Mouse (Mus musculus): Measurements from ENCODE around the gene Tuba1b.
"Not testable (repeated sequence)": the region's sequence is repeated elsewhere in the genome, so short reads cannot be mapped to it uniquely, and the experiment has no call there.

Tuba1b gene

GRCm38 (mm10) chr15:98955324-98955723 lies 21.0 kb upstream of the Tuba1b start:
- in situ Hi-C loops (cut with MboI; ENCODE audit: low pct_unique_long_range_greater_than_20kb in 1 of 2, low sequenced_read_pairs in 2 of 2, unreplicated experiment in 1 of 2): no loop called here

GRCm38 (mm10) chr15:98954425-98955253 lies 20.3 kb upstream of the Tuba1b start:
- in situ Hi-C loops (cut with MboI; ENCODE audit: low pct_unique_long_range_greater_than_20kb in 1 of 2, low sequenced_read_pairs in 2 of 2, unreplicated experiment in 1 of 2): no loop called here

- in situ Hi-C loops (cut with MboI; ENCODE audit: low pct_unique_long_range_greater_than_20kb in 1 of 2, low sequenced_read_pairs in 2 of 2, unreplicated experiment in 1 of 2): no loop called here
Measured at GRCm38 (mm10) chr15:98953401-98954356, 19.3 kb upstream of the Tuba1b start, which contains the start of the genes Gm49450 and Tuba1a. Gene Gm49450, minus strand, starts transcription at chr15:98953551. Gene Tuba1a, minus strand, starts transcription at chr15:98953703.

DNA sequence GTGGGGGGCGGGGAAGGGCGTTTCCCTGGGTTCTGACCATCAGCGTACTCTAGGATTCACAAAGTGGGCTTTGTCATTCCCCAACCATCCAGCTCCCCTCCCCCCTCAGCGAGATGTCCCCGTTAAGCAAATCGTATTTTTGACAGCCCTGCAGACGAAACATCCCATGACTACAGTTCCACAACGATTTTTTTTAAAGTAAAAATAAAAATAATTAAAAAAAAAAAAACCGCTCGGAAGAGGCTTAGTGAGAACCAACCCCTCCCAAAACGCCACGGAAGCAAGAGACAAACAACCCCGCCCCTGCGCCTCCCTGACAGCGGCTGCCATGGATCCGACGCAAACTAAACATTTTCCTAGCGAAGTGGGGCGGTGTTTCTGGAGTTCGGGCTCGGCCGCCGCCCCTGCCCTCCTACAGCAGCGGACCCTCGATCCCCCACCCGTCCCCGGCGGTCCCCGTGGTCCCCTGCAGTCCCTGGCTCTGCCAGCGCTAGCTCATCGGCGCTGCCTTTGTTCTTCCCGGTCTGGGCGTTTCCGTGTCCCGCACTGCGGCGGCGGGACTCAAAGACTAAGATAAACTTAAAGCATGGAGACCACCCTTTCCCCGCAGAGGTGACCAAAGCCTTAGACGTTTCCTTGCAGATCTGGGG lies 18.5 kb upstream of the Tuba1b start:
- in situ Hi-C loops (cut with MboI; ENCODE audit: low pct_unique_long_range_greater_than_20kb in 1 of 2, low sequenced_read_pairs in 2 of 2, unreplicated experiment in 1 of 2): no loop called here

GRCm38 (mm10) chr15:98952063-98952455 lies 17.7 kb upstream of the Tuba1b start:
- in situ Hi-C loops (cut with MboI; ENCODE audit: low pct_unique_long_range_greater_than_20kb in 1 of 2, low sequenced_read_pairs in 2 of 2, unreplicated experiment in 1 of 2): no loop called here

DNA sequence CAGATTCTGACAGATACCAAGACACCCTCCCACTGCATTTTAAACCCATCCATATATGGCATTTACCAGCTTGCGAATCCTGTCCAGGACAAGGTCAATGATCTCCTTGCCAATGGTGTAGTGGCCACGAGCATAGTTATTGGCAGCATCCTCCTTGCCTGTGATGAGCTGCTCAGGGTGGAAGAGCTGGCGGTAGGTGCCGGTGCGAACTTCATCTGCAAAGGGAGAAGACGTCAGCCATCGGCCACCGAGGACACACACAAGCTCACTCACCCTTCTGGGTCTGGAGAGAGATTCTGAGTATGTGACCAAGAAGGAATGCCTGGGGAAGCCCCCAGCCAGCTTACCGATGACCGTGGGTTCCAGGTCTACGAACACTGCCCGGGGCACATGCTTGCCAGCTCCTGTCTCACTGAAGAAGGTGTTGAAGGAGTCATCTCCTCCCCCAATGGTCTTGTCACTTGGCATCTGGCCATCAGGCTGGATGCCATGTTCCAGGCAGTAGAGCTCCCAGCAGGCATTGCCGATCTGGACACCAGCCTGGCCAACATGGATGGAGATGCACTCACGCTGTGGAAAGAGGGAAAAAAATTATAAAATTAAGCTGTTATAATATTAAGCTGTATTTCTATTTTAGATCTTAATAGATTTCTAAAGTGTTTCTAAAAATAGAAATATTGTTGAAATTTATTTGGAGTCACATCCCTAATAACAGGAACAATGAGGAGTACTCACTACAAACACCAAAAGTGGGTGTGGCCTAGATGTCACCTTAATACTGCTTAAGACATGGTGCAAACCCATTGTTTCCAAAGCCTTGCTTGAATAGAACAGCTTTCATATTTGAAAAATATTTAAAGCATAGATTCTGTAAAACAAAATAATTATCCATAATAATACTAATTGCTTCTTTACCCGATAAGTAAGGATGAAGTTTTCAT lies 17.0 kb upstream of the Tuba1b start:
- in situ Hi-C loops (cut with MboI; ENCODE audit: low pct_unique_long_range_greater_than_20kb in 1 of 2, low sequenced_read_pairs in 2 of 2, unreplicated experiment in 1 of 2): not testable (repeated sequence)

DNA sequence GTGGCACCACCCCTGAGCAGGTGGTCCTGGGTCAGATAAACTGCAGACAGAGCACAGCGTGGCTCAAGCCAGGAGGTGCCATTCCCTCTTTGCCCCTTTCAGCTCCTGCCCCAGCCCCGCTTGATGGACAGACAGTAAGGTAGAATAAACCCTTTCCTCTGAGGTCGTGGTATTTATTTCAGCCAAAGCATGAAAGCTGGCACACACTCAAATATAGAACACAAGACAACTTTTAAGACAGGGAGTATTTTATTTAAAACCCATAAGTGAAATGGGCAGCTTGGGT lies 15.2 kb upstream of the Tuba1b start:
- in situ Hi-C loops (cut with MboI; ENCODE audit: low pct_unique_long_range_greater_than_20kb in 1 of 2, low sequenced_read_pairs in 2 of 2, unreplicated experiment in 1 of 2): loop anchor here in 1 of 2 experiments (10.0 kb wide), 1 partner anchor 45 kb away; no protein-coding TSS in a partner anchor

DNA sequence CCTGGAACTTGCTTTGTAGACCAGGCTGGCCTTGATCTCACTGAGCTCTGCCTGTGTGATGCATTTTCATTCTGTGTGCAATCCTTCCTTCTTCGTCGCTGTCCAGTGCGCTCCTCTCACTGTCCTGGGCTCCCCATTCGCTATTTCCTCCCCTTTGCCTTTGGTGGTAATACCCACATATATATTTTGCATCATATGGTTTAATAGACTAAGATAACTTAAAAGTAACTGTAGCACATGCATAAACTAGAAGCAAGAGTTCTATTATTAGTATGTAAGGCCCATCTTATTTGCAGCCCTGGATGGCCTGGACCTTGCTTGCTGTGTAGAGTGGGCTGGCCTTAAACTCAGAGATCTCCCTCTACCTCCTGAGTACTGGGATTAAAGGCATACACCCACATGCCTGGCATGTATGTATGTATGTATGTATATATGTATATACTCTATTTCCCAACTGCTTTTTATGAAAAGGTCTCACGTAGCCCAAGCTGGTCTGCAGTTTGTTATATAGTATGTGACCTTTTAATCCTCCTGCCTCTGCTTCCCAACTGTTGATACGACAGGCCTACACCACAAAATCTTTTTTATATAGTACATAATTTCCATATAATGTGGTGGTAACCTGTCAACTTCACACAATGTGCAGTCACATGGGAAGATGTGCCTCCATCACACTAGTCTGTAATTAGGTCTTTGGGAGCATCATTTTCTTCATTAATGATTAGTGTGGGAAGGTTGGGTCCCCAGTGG lies 14.7 kb upstream of the Tuba1b start:
- in situ Hi-C loops (cut with MboI; ENCODE audit: low pct_unique_long_range_greater_than_20kb in 1 of 2, low sequenced_read_pairs in 2 of 2, unreplicated experiment in 1 of 2): loop anchor here in 1 of 2 experiments (10.0 kb wide), 1 partner anchor 46 kb away; no protein-coding TSS in a partner anchor

DNA sequence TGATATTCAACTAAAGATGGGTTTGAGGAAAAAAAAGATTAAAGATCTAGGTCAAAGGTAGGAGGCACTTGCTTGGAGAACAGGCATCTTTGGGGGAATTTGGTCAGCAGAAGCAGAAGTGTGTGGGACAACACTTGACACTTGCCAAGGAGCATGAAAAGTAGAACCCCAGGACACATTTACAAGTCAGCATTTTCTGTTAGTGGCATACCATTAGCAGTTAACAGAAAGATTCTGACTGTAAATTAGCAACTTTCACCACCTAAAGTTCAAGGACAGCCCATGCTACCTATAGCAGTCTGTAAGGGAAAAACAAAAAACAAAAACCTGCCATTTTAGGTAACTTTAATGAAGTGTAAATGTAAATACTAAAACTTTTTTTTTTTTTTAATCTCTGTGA lies 14.0 kb upstream of the Tuba1b start:
- in situ Hi-C loops (cut with MboI; ENCODE audit: low pct_unique_long_range_greater_than_20kb in 1 of 2, low sequenced_read_pairs in 2 of 2, unreplicated experiment in 1 of 2): loop anchor here in 1 of 2 experiments (10.0 kb wide), 1 partner anchor 46 kb away; no protein-coding TSS in a partner anchor

- in situ Hi-C loops (cut with MboI; ENCODE audit: low pct_unique_long_range_greater_than_20kb in 1 of 2, low sequenced_read_pairs in 2 of 2, unreplicated experiment in 1 of 2): loop anchor here in 1 of 2 experiments (10.0 kb wide), 1 partner anchor 47 kb away; no protein-coding TSS in a partner anchor
Measured at GRCm38 (mm10) chr15:98947884-98948283, 13.5 kb upstream of the Tuba1b start.

DNA sequence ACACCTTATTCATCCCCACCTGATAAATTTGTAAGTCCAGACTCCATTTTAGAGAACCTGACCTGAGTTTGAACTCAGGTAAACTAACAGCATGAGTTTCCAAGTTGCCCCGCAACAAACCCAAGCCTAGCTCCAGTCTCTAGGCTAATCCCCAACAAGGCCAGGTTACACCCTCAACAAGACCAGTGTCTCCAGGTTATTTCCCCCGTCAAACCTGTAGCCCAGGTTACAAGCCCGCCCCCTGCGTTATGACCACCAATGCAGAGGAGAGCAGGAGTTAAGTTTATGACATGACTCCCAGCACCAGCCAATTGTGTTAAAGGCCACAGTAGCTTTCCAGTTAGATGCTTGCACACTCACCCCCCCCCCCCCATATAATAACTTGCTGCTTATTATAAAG lies 8.8 kb upstream of the Tuba1b start:
- in situ Hi-C loops (cut with MboI; ENCODE audit: low pct_unique_long_range_greater_than_20kb in 1 of 2, low sequenced_read_pairs in 2 of 2, unreplicated experiment in 1 of 2): loop anchor here in 1 of 2 experiments (10.0 kb wide), 1 partner anchor 52 kb away; no protein-coding TSS in a partner anchor

DNA sequence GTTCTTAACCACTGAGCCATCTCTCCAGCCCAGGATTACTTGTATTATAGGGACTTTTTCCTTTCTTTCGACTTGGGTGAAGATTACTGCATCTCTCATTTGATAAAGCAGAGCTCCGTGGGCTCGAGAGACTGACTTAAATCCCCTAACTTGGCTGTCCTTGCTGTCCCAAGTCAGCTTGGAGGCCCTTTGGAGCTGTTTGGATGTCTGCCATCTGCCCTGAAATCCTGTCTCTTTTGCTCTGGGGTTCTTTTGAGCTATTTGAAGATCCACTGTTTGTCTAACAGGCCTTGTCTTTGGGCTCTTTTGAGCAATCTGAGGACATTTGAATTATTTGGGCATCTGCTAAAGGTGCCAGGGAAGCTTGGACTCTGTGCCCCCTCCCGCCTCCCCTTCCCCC lies 7.7 kb upstream of the Tuba1b start:
- in situ Hi-C loops (cut with MboI; ENCODE audit: low pct_unique_long_range_greater_than_20kb in 1 of 2, low sequenced_read_pairs in 2 of 2, unreplicated experiment in 1 of 2): loop anchor here in 1 of 2 experiments (10.0 kb wide), 1 partner anchor 53 kb away; no protein-coding TSS in a partner anchor

DNA sequence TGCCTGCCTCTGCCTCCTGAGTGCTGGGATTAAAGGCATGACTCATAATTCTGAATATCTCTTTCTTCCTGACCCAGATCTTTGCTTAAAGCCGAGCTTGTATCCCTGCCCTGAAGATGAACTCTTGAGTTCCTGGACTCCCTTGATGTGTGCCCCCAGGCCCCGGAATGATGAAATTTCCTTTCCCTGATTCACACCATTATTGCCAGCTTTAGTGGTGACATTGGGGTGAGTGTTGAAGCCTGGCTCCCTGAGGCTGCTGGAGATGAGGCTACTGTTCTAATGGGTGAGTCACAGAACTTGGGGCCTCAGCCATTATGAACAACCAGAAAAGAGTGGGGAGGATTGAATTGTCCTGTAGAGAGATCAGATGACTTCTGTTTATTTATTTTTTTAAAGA lies 7.2 kb upstream of the Tuba1b start:
- in situ Hi-C loops (cut with MboI; ENCODE audit: low pct_unique_long_range_greater_than_20kb in 1 of 2, low sequenced_read_pairs in 2 of 2, unreplicated experiment in 1 of 2): loop anchor here in 1 of 2 experiments (10.0 kb wide), 1 partner anchor 53 kb away; no protein-coding TSS in a partner anchor

DNA sequence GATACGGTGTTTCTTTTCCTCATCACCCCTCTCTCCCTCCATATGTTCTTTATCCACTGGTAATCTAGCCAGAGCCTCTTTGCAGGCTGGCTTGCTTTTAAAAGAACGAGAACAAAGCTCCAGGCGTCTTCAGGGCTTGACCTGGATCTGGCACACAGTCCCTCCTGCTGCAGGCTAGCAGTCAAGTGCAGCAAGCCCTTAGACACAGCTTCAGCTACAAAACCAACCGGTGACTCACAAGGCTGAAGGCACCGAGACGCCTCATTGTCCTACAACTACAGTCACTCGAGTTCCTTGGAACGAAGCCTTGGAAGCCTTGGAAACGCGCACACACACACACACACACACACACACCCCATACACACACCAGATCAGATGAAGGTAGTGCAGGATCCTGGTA lies 6.5 kb upstream of the Tuba1b start:
- in situ Hi-C loops (cut with MboI; ENCODE audit: low pct_unique_long_range_greater_than_20kb in 1 of 2, low sequenced_read_pairs in 2 of 2, unreplicated experiment in 1 of 2): loop anchor here in 1 of 2 experiments (10.0 kb wide), 1 partner anchor 54 kb away; no protein-coding TSS in a partner anchor

DNA sequence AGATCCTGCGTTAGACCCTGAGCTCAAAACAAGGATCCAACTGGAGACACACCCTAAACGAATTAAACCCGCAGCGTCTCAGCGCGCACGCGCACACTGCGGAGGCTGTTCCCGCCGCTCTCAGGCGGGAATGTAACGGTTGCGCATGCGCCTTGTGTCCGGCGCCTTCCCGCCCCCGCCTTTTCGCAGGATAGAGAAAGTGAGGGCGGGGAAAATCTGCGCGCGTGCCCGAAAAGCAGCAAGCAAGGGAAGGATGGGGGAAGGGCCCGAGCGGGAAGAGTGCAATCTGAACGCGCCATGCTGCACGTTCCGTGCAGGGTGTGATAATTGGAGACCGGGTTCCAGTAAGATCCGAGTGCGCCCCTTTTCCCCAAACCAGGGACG lies 540 bp downstream of the Tuba1b start:
- in situ Hi-C loops (cut with MboI; ENCODE audit: low pct_unique_long_range_greater_than_20kb in 1 of 2, low sequenced_read_pairs in 2 of 2, unreplicated experiment in 1 of 2): no loop called here

DNA sequence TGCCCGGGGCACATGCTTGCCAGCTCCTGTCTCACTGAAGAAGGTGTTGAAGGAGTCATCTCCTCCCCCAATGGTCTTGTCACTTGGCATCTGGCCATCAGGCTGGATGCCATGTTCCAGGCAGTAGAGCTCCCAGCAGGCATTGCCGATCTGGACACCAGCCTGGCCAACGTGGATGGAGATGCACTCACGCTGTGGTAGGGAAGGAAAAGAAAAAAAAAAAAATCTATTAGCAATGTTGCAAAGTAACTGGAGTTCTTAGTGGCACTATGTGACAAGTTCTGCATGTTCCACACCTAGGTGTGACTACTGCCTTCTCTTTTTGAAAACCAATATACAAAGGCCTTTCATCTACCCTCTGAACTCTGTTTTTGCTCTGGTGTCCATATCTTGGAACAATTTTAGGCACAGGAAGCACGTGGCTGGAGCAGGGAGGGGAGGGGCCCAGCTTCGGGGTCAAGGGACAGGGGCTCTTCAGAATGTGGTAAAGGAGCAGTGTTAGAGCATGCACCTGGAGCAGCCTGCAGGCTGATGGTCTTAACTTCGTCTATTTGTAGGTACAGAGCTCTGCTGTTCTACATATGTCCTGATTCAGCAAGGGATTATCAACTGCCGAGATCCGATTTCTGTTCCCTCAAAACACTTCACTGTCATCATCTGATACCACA lies 1.2 kb downstream of the Tuba1b start:
- in situ Hi-C loops (cut with MboI; ENCODE audit: low pct_unique_long_range_greater_than_20kb in 1 of 2, low sequenced_read_pairs in 2 of 2, unreplicated experiment in 1 of 2): not testable (repeated sequence)
